Mouse (Mus musculus): ENCODE measurements around the gene Olfr129.

The Olfr129 gene

DNA sequence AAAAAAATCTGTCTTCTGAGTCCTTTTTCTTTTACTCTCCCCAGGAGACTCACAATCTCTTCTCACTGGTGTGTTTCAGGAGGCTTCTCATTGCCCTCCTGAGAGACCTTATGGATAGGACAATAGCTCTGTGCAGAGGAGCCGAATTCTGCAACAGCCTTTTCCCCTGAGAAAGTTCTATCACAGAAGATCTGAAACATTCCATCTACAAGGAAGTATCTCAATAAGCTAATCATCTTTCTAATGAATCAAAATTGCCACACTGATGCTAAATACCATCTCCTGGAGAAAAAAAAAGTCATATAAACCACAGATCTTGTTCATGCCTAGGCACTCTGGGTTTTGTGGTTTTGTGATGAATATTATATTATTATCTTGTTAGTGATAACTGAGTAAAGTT lies at the start of gene Olfr129:
Olfr129 (minus strand) TSS at position 101 of the 400 bp plus-strand sequence.
- no peak for DNase-seq (ENCODE audit: low spot score)

DNA sequence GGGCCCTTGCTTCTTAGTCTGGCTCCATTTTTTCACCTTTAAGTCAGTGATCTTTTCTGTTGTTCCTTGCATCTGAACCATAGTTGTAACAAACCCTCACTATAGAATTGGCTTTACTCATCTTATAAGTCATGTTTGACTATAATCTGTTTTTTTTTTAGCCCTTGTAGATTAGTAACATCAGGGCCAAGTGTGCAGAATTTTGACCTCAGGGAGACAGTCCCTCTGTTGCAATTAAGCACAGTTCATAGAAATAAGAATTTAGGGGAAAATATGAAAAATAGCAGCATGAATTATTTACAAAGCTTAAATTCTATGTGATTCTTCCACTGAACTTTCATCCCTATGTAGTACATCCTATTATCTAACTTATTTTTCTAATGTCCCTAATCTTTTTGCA lies 28.7 kb upstream of the Olfr129 start, which contains the start of gene Olfr131:
Olfr131 (minus strand) TSS at position 101 of the 400 bp plus-strand sequence.
- no peak for DNase-seq (ENCODE audit: low spot score)

DNA sequence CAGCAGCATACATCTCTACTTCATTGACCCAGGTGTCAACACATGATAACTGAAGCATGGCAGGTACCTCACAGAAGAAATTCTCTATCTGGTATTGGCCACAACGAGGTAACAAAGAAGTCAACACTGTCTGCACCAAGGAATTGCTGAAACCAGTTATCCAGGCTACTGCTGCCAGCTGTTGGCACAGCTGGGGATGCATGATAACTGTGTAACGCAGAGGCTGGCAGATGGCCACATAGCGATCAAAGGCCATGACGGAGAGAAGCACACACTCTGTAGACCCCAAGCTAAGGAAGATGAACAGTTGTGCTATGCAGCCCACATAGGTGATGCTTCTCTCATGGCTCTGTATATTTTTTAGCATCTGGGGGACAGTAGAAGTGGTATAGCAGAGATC lies 22.5 kb upstream of the Olfr129 start:
- no peak for DNase-seq (ENCODE audit: low spot score)

DNA sequence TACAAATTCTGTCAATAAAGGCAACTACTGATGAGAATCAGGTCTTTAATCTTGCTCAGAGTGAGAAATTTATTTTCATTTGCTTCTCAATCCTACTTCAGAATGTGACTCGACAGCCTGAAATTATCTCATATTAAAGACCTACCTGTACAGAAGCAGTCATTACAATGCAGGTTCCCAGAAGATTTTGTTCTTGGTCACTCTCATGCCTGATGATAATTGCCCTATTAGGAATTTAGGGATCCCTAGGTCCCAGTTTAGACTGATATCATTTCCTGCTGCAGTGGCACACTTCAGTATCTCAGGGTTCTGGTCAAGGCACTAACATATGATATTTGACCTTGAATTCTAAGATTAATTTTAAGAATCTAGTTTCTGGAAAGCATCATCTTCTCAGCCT lies 3.7 kb upstream of the Olfr129 start, which contains the start of gene Olfr130:
Olfr130 (plus strand) TSS at position 301 of the 400 bp plus-strand sequence.
- DNase-seq (ENCODE audit: low spot score) = no peak

DNA sequence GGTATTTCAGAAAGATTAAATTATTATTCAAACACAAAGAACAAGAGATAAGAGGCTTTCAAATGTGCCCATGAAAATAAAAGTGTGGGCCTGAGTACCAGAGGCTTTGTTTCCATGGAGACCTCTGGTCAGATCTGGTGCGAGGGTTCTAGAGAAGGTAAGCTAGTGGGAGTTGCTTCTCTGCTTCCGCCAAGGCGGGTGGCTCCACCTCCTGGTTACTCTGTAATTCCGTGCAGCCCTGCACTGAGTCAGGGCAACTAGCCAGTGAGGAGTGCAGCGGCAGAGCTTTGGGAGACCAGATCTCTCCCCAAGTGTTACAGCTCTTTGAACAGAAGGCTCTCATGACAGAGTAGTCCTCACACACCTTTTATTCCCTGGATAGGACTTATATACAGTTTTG lies 33.6 kb downstream of the Olfr129 start:
- DNase-seq (ENCODE audit: low spot score) = no peak

DNA sequence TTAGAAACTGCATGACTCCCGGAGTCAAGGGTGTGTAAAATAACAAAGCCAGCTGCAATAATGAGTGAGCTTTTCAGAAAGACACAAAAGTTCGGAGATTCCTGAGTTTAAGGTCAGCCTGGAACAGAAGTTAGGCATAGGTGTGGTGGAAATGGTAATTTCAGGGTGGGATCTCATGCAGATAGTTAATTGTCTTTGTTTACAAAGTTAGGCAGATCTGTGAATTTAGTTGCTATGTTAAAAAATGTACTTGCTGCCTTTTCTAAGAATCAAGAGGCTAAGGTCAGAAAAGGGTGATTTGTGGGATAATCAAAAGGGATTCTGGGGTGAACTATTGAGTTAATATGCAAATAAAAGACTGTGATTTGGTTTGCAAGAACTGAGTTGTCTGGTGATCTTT lies 43.5 kb downstream of the Olfr129 start:
- no peak for DNase-seq (ENCODE audit: low spot score)

DNA sequence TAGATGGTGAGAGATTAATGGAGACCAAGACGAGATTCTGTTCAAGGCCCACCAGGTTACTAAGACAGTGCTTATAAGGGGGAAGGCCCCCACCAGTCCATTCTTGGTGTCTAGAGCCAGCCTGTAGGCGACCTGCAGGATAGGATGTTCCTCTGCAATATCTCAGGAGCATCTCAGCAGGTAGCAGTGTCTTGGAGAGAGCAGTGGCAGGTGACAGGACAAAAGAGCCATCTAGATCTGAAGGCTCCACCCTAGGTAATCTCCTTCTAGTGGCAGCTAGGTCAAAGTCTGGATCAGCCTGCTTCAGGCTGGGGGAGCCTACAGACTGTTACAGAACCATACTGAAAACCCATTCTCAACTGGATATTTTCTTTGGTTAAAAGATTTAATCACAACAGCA lies 54.9 kb downstream of the Olfr129 start:
- DNase-seq (ENCODE audit: low spot score) = no peak
